Mouse (Mus musculus): ENCODE data around the gene Fgfr2. TPM values are rescaled to one million over a fixed set of nuclear protein-coding genes. Genes with fewer than 3 reads are reported as not detected.

Gene Fgfr2
- polyA plus RNA-seq, 1 experiment from 2014 or later = 34.1 TPM

GRCm38 (mm10) chr7:130838658-130839025, 2284.5 kb downstream of the Fgfr2 start:
- no peaks in the 10 kb centered on the region for H3K36me3 ChIP-seq
- peaks cover 32% of the 10 kb centered on the region for H3K4me1 ChIP-seq (replicated peaks)
- no peak overlapping the region for H3K9ac ChIP-seq
- no peak overlapping the region for H3K4me2 ChIP-seq
- H3K27ac ChIP-seq (ENCODE audit: poor library complexity, severe bottlenecking) = no peak overlapping the region
- H3K4me3 ChIP-seq = no peak overlapping the region
- no peak for ATAC-seq (ENCODE audit: insufficient number of reproducible peaks, low FRiP score)
- H3K9me3 ChIP-seq (replicated peaks) = no peaks in the 10 kb centered on the region
- WGBS = 75% methylated on average over 3 of the region's 3 CpGs
- H3K27me3 ChIP-seq (replicated peaks) = no peaks in the 10 kb centered on the region

GRCm38 (mm10) chr7:130837941-130838657, 2285.1 kb downstream of the Fgfr2 start:
- Histone ChIP-seq H3K4me1 (replicated peaks) (peaks cover 32% of the 10 kb centered on the region), H3K27ac (ENCODE audit: poor library complexity, severe bottlenecking) (no peak overlapping the region), H3K27me3 (replicated peaks) (no peaks in the 10 kb centered on the region), H3K4me3 (no peak overlapping the region), H3K36me3 (no peaks in the 10 kb centered on the region), H3K4me2 (no peak overlapping the region), H3K9ac (no peak overlapping the region), H3K9me3 (replicated peaks) (no peaks in the 10 kb centered on the region)
- 36% methylated on average over 12 of the region's 12 CpGs for WGBS
- no peak for ATAC-seq (ENCODE audit: insufficient number of reproducible peaks, low FRiP score)

- Histone ChIP-seq H3K36me3 (no peaks in the 10 kb centered on the region), H3K27me3 (replicated peaks) (no peaks in the 10 kb centered on the region), H3K4me2 (no peak overlapping the region), H3K9me3 (replicated peaks) (no peaks in the 10 kb centered on the region), H3K9ac (no peak overlapping the region), H3K27ac (ENCODE audit: poor library complexity, severe bottlenecking) (no peak overlapping the region), H3K4me3 (no peak overlapping the region), H3K4me1 (replicated peaks) (peaks cover 32% of the 10 kb centered on the region)
- 87% methylated on average over 9 of the region's 9 CpGs for WGBS
- ATAC-seq (ENCODE audit: insufficient number of reproducible peaks, low FRiP score) = no peak
These were observed 2287.1 kb downstream of the Fgfr2 start for GRCm38 (mm10) chr7:130836066-130836465.

GRCm38 (mm10) chr7:130834958-130835861, 2287.9 kb downstream of the Fgfr2 start:
- H3K4me2 ChIP-seq = peak overlapping the region; percentile 25
- peaks cover 2% of the 10 kb centered on the region; the same call in 1 of the 2 replicates for H3K27me3 ChIP-seq (replicated peaks)
- 0 out of 2 replicates have a peak overlapping the region, but pooled peaks have one; percentile 4 for H3K27ac ChIP-seq (ENCODE audit: poor library complexity, severe bottlenecking)
- H3K9me3 ChIP-seq (replicated peaks) = no peaks in the 10 kb centered on the region
- WGBS = 33% methylated on average over 18 of the region's 18 CpGs
- H3K36me3 ChIP-seq = no peaks in the 10 kb centered on the region
- ATAC-seq (ENCODE audit: insufficient number of reproducible peaks, low FRiP score) = no peak
- no peak overlapping the region for H3K9ac ChIP-seq
- H3K4me3 ChIP-seq = no peak overlapping the region
- H3K4me1 ChIP-seq (replicated peaks) = peaks cover 32% of the 10 kb centered on the region

DNA sequence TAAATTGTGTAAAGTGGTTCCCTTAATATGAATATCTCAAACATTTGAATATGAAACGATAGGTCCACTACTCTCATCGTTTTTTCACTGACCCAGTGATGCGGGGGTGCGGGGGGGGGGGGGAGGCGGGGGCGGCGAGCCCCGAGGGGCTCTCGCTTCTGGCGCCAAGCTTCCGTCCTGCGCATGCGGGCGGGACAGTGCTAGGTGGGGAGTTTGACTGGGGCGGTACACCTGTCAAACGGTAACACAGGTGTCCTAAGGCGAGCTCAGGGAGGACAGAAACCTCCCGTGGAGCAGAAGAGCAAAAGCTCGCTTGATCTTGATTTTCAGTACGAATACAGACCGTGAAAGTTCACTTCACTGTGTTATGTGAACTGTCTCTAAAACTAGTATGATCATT, 2288.9 kb downstream of the Fgfr2 start:
- no peak overlapping the region for H3K4me3 ChIP-seq
- H3K4me2 ChIP-seq = peak overlapping the region; percentile 25; the same call in 1 of the 2 replicates
- ATAC-seq (ENCODE audit: insufficient number of reproducible peaks, low FRiP score) = peak; percentile 100
- no peaks in the 10 kb centered on the region for H3K9me3 ChIP-seq (replicated peaks)
- no peaks in the 10 kb centered on the region for H3K36me3 ChIP-seq
- WGBS = 27% methylated on average over 21 of the region's 21 CpGs
- peaks cover 32% of the 10 kb centered on the region for H3K4me1 ChIP-seq (replicated peaks)
- no peak overlapping the region for H3K9ac ChIP-seq
- peaks cover 2% of the 10 kb centered on the region; the same call in 1 of the 2 replicates for H3K27me3 ChIP-seq (replicated peaks)
- no peak overlapping the region for H3K27ac ChIP-seq (ENCODE audit: poor library complexity, severe bottlenecking)

DNA sequence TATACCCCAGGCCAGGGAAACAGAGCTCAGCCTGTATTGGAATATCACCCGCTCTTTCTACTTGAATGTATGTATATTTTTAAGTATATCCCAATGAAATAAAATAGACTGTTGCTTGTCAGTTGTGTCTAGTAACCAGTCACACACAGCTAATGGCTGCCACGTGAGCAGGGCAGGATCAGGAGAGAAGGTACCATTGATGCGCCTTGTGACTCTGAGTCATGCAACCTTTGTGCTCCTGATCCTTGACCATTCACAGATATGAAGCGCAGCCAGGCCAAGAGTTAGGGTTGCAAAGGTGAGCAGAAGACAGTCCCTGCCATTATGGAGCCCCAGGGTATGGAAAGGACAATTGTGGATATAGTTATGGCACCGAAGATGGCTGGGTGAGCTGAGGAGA, 2291.6 kb downstream of the Fgfr2 start:
- Histone ChIP-seq H3K27ac (ENCODE audit: poor library complexity, severe bottlenecking) (no peak overlapping the region), H3K9ac (no peak overlapping the region), H3K4me1 (replicated peaks) (peaks cover 16% of the 10 kb centered on the region), H3K9me3 (replicated peaks) (no peaks in the 10 kb centered on the region), H3K4me3 (no peak overlapping the region), H3K4me2 (no peak overlapping the region), H3K27me3 (replicated peaks) (peaks cover 2% of the 10 kb centered on the region; the same call in 1 of the 2 replicates), H3K36me3 (no peaks in the 10 kb centered on the region)
- 83% methylated on average over 5 of the region's 5 CpGs for WGBS
- ATAC-seq (ENCODE audit: insufficient number of reproducible peaks, low FRiP score) = no peak

DNA sequence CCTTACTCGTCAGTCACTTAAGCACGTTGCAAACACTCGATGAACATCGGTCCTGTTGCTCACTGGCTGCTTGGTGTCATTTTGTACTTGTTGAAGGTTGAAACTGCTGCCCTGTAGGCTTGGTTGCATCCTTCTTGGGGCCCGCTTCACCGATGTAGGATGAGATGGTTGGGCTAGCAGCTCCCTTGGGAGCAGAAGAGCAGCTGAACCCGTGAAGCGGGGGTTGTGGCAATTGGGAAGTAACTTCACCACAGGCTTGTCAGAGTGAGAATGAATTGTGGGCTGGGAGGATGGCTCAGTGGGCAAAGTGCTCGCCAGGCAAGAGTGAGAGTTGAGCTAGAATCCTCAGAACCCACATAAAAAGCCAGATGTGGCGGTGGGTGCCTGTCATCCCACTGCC, 2294.7 kb downstream of the Fgfr2 start:
- ATAC-seq (ENCODE audit: insufficient number of reproducible peaks, low FRiP score) = no peak
- H3K9ac ChIP-seq = no peak overlapping the region
- H3K4me1 ChIP-seq (replicated peaks) = peaks cover 12% of the 10 kb centered on the region
- H3K4me2 ChIP-seq = no peak overlapping the region
- H3K9me3 ChIP-seq (replicated peaks) = peaks cover 4% of the 10 kb centered on the region
- no peak overlapping the region for H3K27ac ChIP-seq (ENCODE audit: poor library complexity, severe bottlenecking)
- no peaks in the 10 kb centered on the region for H3K36me3 ChIP-seq
- H3K27me3 ChIP-seq (replicated peaks) = peaks cover 10% of the 10 kb centered on the region
- no peak overlapping the region for H3K4me3 ChIP-seq
- WGBS = 78% methylated on average over 10 of the region's 10 CpGs

GRCm38 (mm10) chr7:130827844-130828403, 2295.2 kb downstream of the Fgfr2 start:
- H3K4me1 ChIP-seq (replicated peaks) = peaks cover 12% of the 10 kb centered on the region
- no peak for ATAC-seq (ENCODE audit: insufficient number of reproducible peaks, low FRiP score)
- H3K9ac ChIP-seq = no peak overlapping the region
- WGBS = 81% methylated on average over 9 of the region's 9 CpGs
- H3K4me3 ChIP-seq = no peak overlapping the region
- H3K27ac ChIP-seq (ENCODE audit: poor library complexity, severe bottlenecking) = no peak overlapping the region
- peaks cover 4% of the 10 kb centered on the region for H3K9me3 ChIP-seq (replicated peaks)
- peaks cover 15% of the 10 kb centered on the region for H3K27me3 ChIP-seq (replicated peaks)
- H3K36me3 ChIP-seq = no peaks in the 10 kb centered on the region
- no peak overlapping the region for H3K4me2 ChIP-seq

DNA sequence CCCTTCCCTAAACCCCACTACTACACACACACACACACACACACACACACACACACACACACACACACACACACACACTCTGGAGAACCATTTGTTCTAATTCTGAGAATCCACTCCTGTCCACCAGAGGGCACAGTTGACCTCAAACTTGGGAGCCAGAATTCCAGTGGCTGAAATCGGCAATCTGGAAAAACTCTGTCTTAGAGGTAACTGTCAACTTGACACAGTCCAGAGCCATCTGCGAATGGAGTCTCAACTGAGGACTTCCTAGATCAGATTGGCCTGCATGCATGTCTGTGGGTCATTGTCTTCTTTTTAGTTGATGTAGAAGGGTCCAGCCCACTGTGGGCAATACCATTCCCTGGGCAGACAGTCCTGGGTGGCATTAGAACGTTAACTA, 2295.7 kb downstream of the Fgfr2 start:
- Histone ChIP-seq H3K4me2 (no peak overlapping the region), H3K36me3 (no peaks in the 10 kb centered on the region), H3K4me1 (replicated peaks) (peaks cover 12% of the 10 kb centered on the region), H3K4me3 (no peak overlapping the region), H3K27ac (ENCODE audit: poor library complexity, severe bottlenecking) (no peak overlapping the region), H3K9me3 (replicated peaks) (peaks cover 4% of the 10 kb centered on the region), H3K9ac (no peak overlapping the region), H3K27me3 (replicated peaks) (peaks cover 20% of the 10 kb centered on the region)
- 26% methylated on average over 3 of the region's 3 CpGs for WGBS
- ATAC-seq (ENCODE audit: insufficient number of reproducible peaks, low FRiP score) = peak; percentile 73

DNA sequence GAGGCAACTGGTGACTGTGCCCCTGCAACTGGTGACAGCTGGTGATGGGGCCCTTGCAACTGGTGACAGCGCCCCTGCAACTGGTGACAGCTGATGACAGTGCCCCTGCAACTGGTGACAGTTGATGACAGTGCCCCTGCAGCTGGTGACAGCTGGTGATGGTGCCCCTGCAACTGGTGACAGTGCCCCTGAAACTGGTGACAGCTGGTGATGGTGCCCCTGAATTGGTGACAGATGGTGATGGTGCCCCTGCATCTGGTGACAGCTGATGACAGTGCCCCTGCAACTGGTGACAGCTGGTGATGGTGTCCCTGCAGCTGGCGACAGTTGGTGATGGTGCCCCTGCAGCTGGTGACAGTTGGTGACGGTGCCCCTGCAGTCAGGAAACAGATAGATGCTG, 2296.8 kb downstream of the Fgfr2 start:
- Histone ChIP-seq H3K9ac (no peak overlapping the region), H3K9me3 (replicated peaks) (peaks cover 4% of the 10 kb centered on the region), H3K4me3 (no peak overlapping the region), H3K27ac (ENCODE audit: poor library complexity, severe bottlenecking) (no peak overlapping the region), H3K4me1 (replicated peaks) (peaks cover 12% of the 10 kb centered on the region), H3K36me3 (no peaks in the 10 kb centered on the region), H3K27me3 (replicated peaks) (peaks cover 31% of the 10 kb centered on the region), H3K4me2 (no peak overlapping the region)
- WGBS = 64% methylated on average over 3 of the region's 3 CpGs
- ATAC-seq (ENCODE audit: insufficient number of reproducible peaks, low FRiP score) = no peak

DNA sequence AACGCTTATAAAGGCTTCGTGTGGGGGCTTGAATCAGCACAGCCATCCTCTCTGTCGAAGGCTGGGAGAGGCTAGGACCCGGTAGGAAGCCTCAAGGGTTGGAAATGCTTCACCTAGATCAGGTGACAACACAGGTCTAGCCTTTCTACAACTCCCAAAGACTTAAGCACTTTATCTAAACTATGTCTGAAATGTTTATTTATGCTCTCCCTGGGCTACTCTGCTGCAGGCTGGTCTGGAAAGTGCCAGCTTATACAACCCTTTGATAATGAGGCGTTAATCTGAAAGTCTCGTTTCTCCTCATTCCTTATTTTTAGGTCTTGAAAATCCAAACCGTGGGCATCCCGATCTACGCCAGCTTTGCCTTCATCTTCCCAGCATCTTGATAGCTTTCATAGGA, 2299.2 kb downstream of the Fgfr2 start:
- no peak for ATAC-seq (ENCODE audit: insufficient number of reproducible peaks, low FRiP score)
- 21% methylated on average over 9 of the region's 9 CpGs for WGBS
- Histone ChIP-seq H3K9me3 (replicated peaks) (peaks cover 4% of the 10 kb centered on the region), H3K27me3 (replicated peaks) (peaks cover 29% of the 10 kb centered on the region), H3K9ac (no peak overlapping the region), H3K4me3 (no peak overlapping the region), H3K4me1 (replicated peaks) (peaks cover 21% of the 10 kb centered on the region), H3K36me3 (no peaks in the 10 kb centered on the region), H3K27ac (ENCODE audit: poor library complexity, severe bottlenecking) (no peak overlapping the region), H3K4me2 (peak overlapping the region; percentile 36; the same call in 1 of the 2 replicates)
